Mouse (Mus musculus): ENCODE results near the gene Cd300lb.

GRCm38 (mm10) chr11:114880185-114880584 is 54.0 kb downstream of the Cd300lb start:
- no peak for TF ChIP-seq POLR2A (IDR thresholded peaks at IDR 0.05; ENCODE audit: low read depth, low read length)
- TF ChIP-seq CTCF (conservative IDR thresholded peaks at IDR 0.05; ENCODE audit: insufficient read depth, insufficient read length, low read depth, low read length) = no peak

All from kidney, adult 2 months (tissue).